Mouse (Mus musculus): ENCODE results near the gene Fahd2a.

DNA sequence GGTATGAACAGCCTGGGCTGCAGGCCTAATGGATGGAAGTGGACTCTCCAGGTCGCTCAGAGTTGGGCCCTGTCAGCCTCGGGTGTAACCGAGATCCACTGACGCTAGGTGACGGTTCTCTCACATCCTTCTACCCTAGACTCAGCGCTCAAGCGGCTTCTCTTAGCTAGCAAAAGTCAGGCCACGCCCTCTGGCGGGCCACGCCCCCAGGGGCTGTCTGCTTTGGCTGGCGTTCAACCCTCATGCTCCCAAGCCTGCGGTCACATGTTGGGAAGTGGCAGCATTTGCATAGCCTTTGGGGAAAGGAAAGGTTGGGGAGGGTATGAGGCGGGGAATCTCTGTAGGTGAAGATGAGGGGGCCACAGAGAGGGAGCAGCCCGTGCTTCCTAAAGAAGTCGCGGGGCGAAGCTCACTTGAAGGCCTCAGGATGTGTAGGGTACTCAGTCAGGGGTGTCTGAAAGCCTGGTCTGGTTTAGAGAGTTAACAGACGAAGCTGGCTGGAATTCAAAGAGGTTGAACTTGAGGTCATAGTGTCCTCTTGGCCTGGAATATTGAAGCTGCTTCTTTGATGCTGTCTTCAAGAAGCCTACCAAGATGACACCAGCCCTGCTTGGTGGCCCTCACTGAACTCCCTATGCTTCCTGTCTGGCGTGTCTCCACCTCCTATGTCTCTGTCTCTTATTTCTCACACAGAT is 40.3 kb upstream of the Fahd2a start:
- TF ChIP-seq ZNF384 (IDR thresholded peaks at IDR 0.05; ENCODE audit: low read depth, low read length): no peak
- no peak for TF ChIP-seq HCFC1 (IDR thresholded peaks at IDR 0.05; ENCODE audit: borderline replicate concordance, insufficient read depth, low read length)
- TF ChIP-seq ZC3H11A (IDR thresholded peaks at IDR 0.05; ENCODE audit: borderline replicate concordance, low read depth, low read length): no peak
- no peak for TF ChIP-seq MAFK (IDR thresholded peaks at IDR 0.05; ENCODE audit: insufficient read depth, low read depth, low read length)

Measured in ES-E14 (cell line).